ENCODE assay signal across 10 mouse cellular contexts in the genomic region with DNA sequence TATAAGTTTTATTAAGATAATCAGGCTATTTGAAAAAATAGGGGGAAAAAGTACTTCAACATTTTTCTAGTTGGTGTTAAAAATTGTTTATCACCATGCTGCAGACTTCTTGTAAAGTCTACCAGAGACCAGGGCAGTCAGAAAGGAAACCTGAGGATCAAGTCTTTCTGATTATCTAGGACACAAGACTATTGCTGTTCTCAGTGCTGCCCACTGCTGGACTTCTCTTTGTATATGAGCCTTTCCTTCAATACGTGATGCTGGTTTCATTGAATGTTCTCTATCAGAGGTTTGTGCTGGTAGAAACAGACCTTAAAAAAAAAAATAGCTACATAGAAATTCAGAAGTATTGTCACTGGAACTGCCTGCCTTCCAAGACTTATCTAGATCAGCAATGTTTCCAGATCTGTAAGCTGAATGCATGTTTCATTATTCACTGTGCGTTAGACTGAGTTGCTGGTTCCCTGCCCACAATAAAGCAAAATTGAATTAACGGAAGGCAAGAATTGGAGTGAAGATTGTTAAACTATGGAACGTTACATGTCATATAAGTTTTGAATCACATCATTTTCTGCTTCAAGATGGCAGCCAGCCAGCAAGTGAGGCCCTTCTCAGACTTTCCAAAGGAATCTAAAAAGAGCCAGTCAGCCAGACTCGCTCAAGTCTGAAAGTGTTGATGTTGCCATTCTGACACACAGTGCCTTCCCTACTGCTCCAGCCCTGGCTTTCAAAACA. TPM values are rescaled to one million over a fixed set of nuclear protein-coding genes. Genes with fewer than 3 reads are reported as not detected.
DNase-seq lines count a peak whose midpoint lies in the region; ATAC-seq lines count a peak whose summit lies in the region.
"Had no signal": no experiment of that assay in that cellular context is flagged by ENCODE, and none has a peak within 500 bp of the region (broad histone marks: within the 10 kb centered on the region; RNA-seq: fewer than 3 reads in every experiment).

No protein-coding gene starts in this region.

- H3K9me3 ChIP-seq in intestine, embryonic 15.5 days: no peaks in the 10 kb centered on the region
- H3K9me3 ChIP-seq: embryonic facial prominence, embryonic 12.5 days; midbrain, embryonic 12.5 days had no signal

- 61% methylated on average over 5 of the region's 5 CpGs for WGBS in intestine, embryonic 15.5 days

- peak; percentile 20 for DNase-seq in cerebellum, adult 11-12 months
- DNase-seq in left cerebral cortex, postnatal 4 days: peak; percentile 20
- DNase-seq in left cerebral cortex, postnatal 14 days (ENCODE audit: low spot score in 2 of 2): no peak
- DNase-seq in cerebellum, postnatal 14 days: peak; percentile 48 to 59
- DNase-seq in lung, postnatal 14 days: peak; percentile 63
- no peak for DNase-seq in T-cell, adult 2 months (ENCODE audit: low spot score)

- intact Hi-C loops in left cerebral cortex, postnatal 4 days (cut with DNase I): no loop called here
- intact Hi-C loops in left cerebral cortex, postnatal 14 days (cut with DNase I): no loop called here

- H3K4me3 ChIP-seq in intestine, embryonic 15.5 days (replicated peaks): no peak overlapping the region
- H3K4me3 ChIP-seq: embryonic facial prominence, embryonic 12.5 days; midbrain, embryonic 12.5 days had no signal

- peaks cover 8% of the 10 kb centered on the region for H3K4me1 ChIP-seq in intestine, embryonic 15.5 days (replicated peaks)
- H3K4me1 ChIP-seq: midbrain, embryonic 12.5 days had no signal

- ATAC-seq in cerebellum, adult (ENCODE audit: insufficient number of reproducible peaks, low FRiP score, low TSS enrichment): no peak
- no peak for ATAC-seq in intestine, embryonic 15.5 days

- no peaks in the 10 kb centered on the region for H3K27me3 ChIP-seq in intestine, embryonic 15.5 days (replicated peaks)
- H3K27me3 ChIP-seq: embryonic facial prominence, embryonic 12.5 days; midbrain, embryonic 12.5 days had no signal

- no peak overlapping the region for H3K9ac ChIP-seq in intestine, embryonic 15.5 days
- H3K9ac ChIP-seq: embryonic facial prominence, embryonic 12.5 days; midbrain, embryonic 12.5 days had no signal

- H3K36me3 ChIP-seq in intestine, embryonic 15.5 days: no peaks in the 10 kb centered on the region
- H3K36me3 ChIP-seq: embryonic facial prominence, embryonic 12.5 days; midbrain, embryonic 12.5 days had no signal

- H3K27ac ChIP-seq in intestine, embryonic 15.5 days: no peak overlapping the region
- H3K27ac ChIP-seq: embryonic facial prominence, embryonic 12.5 days; midbrain, embryonic 12.5 days had no signal

- no peak overlapping the region for H3K4me2 ChIP-seq in intestine, embryonic 15.5 days (replicated peaks)
- H3K4me2 ChIP-seq: embryonic facial prominence, embryonic 12.5 days; midbrain, embryonic 12.5 days had no signal

RNA-seq across cellular contexts. Expression of gene Ddx10, which starts 21.0 kb away (rescaled TPM):
- 10 to 100 TPM; 20.6 to 23.4 TPM for total RNA-seq in left cerebral cortex, postnatal 4 days (2021)
- 10 to 100 TPM; 20.9 to 21.1 TPM for total RNA-seq in left cerebral cortex, postnatal 14 days (2021)
- 24.4 and 29.7 TPM in 2 replicates for polyA plus RNA-seq in intestine, embryonic 15.5 days (2015; fragmentation: Nextera tagmentation; extraction: Ambion mirVana)

RNA-seq across cellular contexts. Expression of gene Exph5, which starts 32.6 kb away (rescaled TPM):
- under 1 TPM; 0.78 to 0.89 TPM for total RNA-seq in left cerebral cortex, postnatal 4 days (2021)
- total RNA-seq in left cerebral cortex, postnatal 14 days (2021): 10 to 100 TPM; 12.8 to 19.1 TPM
- 3.6 and 3.9 TPM in 2 replicates for polyA plus RNA-seq in intestine, embryonic 15.5 days (2015; fragmentation: Nextera tagmentation; extraction: Ambion mirVana)

Comparison
In these comparisons a context has a peak if more than half of its experiments do, and no peak if none do; other contexts are left out.
1. DNase-seq: peak in cerebellum, adult 11-12 months (single experiment), left cerebral cortex, postnatal 4 days (single experiment), cerebellum, postnatal 14 days (2 of 2) and lung, postnatal 14 days (single experiment); none in left cerebral cortex, postnatal 14 days (0 of 2) and T-cell, adult 2 months (single experiment).
2. RNA of gene Exph5, which starts 32.6 kb away (total RNA-seq): 12.8 to 19.1 TPM in left cerebral cortex, postnatal 14 days; 0.78 to 0.89 TPM in left cerebral cortex, postnatal 4 days; every median in the first group is over 4 times any median in the second.